Mouse (Mus musculus): ENCODE measurements around the gene Mif4gd. TPM values are rescaled to one million over a fixed set of nuclear protein-coding genes. Genes with fewer than 3 reads are reported as not detected.

Gene Mif4gd
- total RNA-seq, 4 experiments from 2014 or later, result 34.1 to 43.9 (median 40.3) TPM

- DNase-seq (ENCODE audit: low spot score in 2 of 2), result no peak
These were observed 573 bp upstream of the Mif4gd start for GRCm38 (mm10) chr11:115613138-115613945.

DNA sequence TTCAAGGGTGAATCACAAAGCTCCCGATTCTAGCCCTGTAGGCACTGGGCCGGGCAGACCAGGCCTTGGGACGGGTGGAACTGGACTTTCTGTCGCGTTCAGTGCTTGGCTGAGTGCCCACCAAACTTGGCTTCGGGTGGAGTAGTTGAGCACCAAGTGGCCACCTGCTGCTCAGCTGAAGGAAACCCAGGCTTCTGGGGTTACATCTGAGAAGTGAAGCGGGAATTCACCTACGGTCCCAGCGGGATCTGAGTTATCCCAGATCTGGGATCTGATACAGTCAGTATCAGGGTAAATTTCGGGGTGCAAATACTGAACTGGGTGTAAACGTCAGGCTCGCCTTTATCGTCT, 735 bp downstream of the Mif4gd start:
- peak; percentile 75 to 80 for DNase-seq (ENCODE audit: low spot score in 2 of 2)

DNA sequence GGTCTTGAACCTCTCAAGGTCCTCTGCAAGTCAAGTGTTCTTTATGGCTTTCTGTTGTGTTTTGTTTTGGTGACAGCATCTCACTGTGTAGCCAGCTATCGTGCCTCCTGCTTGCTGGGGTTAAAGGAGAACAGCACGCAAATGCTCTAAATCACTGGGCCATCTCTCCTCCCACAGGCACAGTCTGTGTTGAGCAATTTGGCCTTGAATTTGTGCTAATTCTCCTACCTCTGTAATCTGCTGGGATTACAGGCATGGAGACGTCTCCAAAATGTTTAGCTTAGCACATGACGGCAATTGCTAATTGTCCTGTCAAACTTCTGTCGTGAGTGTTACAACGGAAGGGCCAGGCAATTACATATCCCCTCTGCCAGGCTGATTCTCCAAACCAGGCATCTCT, 1.6 kb downstream of the Mif4gd start:
- no peak for DNase-seq (ENCODE audit: low spot score in 2 of 2)

DNA sequence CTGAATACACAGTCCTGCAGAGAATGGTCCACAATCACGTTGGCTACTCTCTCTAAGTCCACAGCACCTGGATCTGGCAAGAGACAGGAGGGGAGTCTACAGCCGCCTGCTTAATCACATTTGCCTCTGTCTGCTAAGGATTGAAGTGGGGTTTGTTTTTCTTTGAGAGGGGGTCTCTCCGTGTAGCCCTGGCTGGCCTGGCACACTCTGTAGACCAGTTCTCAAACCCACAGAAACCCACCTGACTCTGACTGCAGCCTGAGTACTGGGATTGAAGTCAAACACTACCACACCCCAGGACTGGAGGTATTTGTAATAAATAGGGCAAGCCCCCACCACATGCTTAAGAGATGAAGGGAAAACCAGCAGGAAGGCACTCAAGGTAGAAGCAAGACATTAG, 3.2 kb downstream of the Mif4gd start:
- DNase-seq (ENCODE audit: low spot score in 2 of 2), result no peak

DNA sequence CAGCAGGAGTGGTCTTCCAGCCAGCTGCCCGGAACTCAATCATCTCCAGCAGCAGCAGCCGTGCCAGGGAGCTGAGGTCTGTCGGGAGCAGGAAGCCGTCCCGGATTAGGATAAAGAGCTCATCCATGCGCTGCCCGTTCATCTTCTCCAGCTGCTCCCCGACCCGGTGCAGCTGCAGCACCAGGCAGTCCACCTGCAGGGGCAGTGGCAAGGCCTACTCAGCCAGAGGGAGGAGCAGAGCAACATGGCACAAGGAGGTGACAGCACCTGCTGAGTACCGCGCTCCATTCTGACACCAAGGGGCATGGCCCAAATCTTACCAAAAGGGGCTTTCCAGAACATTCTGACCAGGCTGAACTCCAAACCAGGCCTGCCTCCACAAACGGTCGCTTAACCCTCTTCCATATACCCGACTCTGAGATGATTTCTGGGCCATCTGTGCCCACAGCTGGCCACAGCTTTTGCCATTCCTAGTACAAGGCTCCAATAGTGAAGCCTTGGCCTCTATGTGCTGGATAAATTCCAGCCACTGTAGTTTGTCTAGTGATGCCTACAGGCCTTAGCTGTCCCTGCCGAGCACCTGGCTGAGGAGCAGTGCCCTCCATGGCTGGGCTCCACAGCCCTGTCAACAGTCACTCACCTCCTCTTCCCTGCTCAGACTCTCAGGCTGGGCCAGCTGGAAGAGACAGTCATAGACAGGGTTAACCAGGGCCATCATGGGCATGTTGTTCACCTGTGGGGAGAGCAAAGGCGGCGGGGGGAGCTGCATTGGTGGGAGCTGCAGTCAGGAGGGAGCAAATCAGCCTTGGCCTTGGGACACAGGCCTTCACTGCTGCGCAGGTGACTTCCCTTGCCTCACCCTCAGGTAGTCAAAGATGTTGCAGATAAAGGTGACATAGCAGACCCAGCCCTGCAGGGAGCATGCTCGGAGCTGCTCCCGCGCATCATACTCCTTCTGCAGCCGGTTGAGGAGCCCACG, 4.1 kb downstream of the Mif4gd start:
- DNase-seq (ENCODE audit: low spot score in 2 of 2), result no peak

GRCm38 (mm10) chr11:115606733-115607132, 6.0 kb downstream of the Mif4gd start:
- no peak for DNase-seq (ENCODE audit: low spot score in 2 of 2)

GRCm38 (mm10) chr11:115604304-115604696, 8.5 kb downstream of the Mif4gd start:
- DNase-seq (ENCODE audit: low spot score in 2 of 2), result no peak

- DNase-seq (ENCODE audit: low spot score in 2 of 2), result peak; percentile 88 to 90
These were observed 9.1 kb downstream of the Mif4gd start, which contains the start of the genes Mrps7 and Gga3 for GRCm38 (mm10) chr11:115603476-115604303. TSS of gene Mrps7 (plus strand) at chr11:115603925. TSS of gene Gga3 (minus strand) at chr11:115604051.

DNA sequence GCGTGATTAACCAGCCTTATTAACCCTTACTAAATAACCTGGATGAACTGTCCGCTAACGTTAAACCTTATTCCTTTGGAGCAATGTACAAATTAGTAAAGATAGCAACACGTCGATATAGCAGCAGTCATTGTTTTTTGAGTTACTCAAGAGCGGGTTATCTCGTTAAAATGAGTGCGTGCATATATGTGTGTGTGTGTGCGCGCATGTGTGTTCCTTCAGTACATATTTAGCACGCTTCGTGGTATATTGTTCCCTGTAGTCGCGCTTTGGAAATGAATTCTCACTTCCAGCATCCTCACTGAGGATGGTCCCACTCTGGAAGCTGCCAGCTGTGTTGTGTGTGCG, 9.7 kb downstream of the Mif4gd start:
- no peak for DNase-seq (ENCODE audit: low spot score in 2 of 2)

- no peak for DNase-seq (ENCODE audit: low spot score in 2 of 2)
These were observed 11.6 kb downstream of the Mif4gd start for GRCm38 (mm10) chr11:115601174-115601573.

GRCm38 (mm10) chr11:115600743-115601142, 12.0 kb downstream of the Mif4gd start:
- no peak for DNase-seq (ENCODE audit: low spot score in 2 of 2)

- no peak for DNase-seq (ENCODE audit: low spot score in 2 of 2)
These were observed 13.0 kb downstream of the Mif4gd start for GRCm38 (mm10) chr11:115599722-115600121.

GRCm38 (mm10) chr11:115598309-115598708, 14.5 kb downstream of the Mif4gd start:
- no peak for DNase-seq (ENCODE audit: low spot score in 2 of 2)

DNA sequence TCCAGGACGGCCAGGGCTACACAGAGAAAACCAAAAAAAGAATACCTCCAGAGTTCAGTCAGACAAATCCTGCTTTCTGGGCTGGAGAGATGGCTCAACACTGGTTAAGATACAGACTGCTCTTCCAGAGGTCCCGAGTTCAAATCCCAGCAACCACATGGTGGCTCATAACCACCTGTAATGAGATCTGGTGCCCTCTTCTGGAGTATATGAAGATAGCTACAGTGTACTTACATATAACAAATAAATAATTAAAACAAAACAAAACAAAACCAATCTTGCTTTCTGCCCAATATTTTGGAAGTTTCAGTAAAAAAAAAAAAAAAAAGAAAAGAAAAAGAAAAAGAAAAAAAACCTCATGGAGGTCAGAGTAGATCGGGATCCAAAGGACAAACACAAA, 17.6 kb downstream of the Mif4gd start:
- no peak for DNase-seq (ENCODE audit: low spot score in 2 of 2)

DNA sequence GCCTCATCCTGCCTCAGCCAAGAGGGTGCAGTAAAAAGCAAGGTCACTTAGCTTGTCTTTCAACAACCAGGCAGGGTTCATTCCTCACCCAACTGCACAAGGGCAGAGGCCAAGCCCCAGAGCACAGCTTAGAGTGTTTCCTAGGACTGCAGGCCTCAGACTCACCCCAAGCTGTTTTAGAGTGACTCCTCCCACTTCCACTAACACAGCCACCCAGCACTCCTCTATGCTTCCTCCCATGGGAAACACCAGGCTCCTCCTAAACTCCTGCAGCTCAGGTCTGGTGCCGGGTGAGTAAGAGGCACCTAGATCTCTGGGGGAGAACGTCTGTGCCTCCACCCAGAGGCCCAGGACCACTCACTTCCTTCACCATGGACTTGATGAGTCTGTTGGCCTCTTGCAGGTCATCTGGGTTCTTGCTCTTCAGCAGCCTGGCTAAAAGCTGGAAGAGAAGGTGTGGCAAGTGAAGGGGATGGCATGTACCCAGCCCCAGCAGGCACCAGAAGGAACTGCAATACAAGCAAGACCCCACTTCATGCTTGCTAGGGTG, 22.2 kb downstream of the Mif4gd start:
- DNase-seq (ENCODE audit: low spot score in 2 of 2), result no peak

DNA sequence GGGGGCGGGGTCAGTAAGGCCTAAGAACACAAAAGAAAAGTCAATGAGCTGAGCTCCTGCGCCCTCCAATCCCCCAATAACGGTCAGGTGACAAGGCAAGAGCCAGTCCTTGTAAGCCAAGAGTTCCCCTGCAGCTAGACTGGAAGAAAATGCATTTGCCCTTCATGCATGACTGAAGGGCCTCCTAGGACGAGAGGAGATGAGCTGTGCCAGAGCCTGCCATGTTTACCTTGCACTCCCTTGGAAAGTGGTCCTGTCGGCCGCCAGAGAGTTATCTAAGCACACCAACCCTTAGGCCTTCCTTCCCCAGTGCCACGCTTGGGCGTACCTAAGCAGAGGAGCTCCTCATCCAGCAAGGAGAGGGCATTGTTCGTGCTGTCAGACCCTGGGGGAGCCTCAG, 24.8 kb downstream of the Mif4gd start:
- no peak for DNase-seq (ENCODE audit: low spot score in 2 of 2)

- DNase-seq (ENCODE audit: low spot score in 2 of 2), result no peak
These were observed 26.4 kb downstream of the Mif4gd start for GRCm38 (mm10) chr11:115586403-115586802.

GRCm38 (mm10) chr11:115585573-115586100, 27.1 kb downstream of the Mif4gd start:
- DNase-seq (ENCODE audit: low spot score in 2 of 2), result no peak

DNA sequence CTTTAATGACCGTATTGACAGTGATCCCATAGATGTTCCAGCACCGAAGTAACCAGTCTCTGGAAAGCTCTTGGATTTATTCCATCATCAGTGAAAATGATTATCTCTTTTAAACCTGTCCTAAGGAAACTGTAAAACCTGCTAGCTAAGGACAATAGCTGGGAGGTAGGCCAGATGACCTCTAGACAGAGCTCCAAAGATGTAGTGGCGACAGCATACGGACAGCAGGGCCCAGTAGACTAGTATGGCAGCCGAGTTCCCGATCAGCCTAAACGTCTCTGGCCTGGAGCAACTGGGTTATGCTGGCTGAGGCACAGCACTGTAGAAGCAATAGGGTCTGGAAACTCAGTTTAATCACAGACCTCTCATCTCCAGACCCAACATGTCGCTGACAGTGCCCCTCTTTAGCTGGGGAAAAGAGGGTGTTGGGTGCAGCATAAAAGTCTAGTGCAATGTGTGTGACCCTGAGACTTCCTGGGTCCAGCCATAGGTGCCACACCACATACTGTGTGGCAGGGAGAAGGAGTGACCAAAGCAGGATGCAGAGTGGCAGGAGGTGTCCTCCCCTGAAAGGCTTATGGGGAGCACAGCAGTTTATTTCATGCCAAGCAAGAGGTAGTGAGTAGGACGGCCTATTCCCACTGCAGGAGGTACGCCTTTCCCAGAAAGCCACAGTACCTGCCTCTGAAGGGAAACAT, 28.2 kb downstream of the Mif4gd start:
- no peak for DNase-seq (ENCODE audit: low spot score in 2 of 2)

DNA sequence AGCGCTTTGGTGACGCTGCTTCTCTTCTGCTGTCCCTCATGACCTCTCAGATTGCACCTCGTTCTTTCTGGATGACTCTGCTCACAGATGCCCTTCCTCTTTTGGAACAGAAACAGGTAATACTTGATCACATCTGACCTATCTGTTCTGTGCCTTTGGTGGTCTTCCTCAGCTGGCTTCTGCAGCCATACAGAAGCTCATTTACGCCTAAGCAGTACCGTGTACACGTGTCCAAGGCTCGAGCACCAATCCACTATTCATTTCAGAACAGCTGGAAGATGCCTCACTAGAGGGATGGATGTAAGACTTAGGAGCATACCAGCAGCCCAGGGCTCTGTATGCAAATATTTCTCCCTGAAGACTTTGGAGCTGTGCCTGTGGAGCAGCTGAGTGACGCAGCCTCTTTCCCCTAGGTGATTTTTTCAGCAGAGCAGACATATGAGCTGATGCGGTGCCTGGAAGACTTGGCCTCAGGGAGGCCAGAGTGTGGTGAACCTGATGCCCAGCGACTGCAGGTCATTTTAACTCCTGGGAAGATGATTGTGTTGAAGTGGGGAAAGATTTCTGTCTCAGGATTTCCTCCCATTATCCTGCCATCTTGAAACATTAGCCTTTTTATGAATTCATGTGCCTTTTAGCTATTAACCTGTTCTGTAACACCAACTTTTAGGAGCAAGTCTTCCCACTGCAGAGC, 29.7 kb downstream of the Mif4gd start:
- DNase-seq (ENCODE audit: low spot score in 2 of 2), result no peak
